Mouse (Mus musculus) myocyte (in vitro differentiated cells): ENCODE measurements around the gene Sgsm2. TPM values are rescaled to one million over a fixed set of nuclear protein-coding genes. Genes with fewer than 3 reads are reported as not detected.
"Not testable (repeated sequence)": the region's sequence is repeated elsewhere in the genome, so short reads cannot be mapped to it uniquely, and the experiment has no call there.

Experiments
- H3K27me3 ChIP-seq: one replicate; pipeline ENCODE4 v1.6.1; 2011; ENCODE audit not compliant: control insufficient read depth, insufficient read depth, insufficient read length
- H3K36me3 ChIP-seq: one replicate; pipeline ENCODE4 v1.6.1; 2011; ENCODE audit not compliant: control insufficient read depth, insufficient read depth
- H3K4me2 ChIP-seq: one replicate; pipeline ENCODE4 v1.6.1; 2011; ENCODE audit warnings: low read depth, control low read depth
- H3K4me3 ChIP-seq: one replicate; pipeline ENCODE4 v1.5.1; 2011; ENCODE audit warnings: mild to moderate bottlenecking, control low read depth, moderate library complexity
- H3K79me2 ChIP-seq: one replicate; pipeline ENCODE4 v1.6.1; 2011; ENCODE audit not compliant: control insufficient read depth, insufficient read depth
- H3ac ChIP-seq: one replicate; pipeline ENCODE4 v1.6.1; 2011; ENCODE audit not compliant: control insufficient read depth, insufficient read length
- CEBPB ChIP-seq: IDR thresholded peaks from 2 replicates; pipeline ENCODE4 v1.6.1; 2011; ENCODE audit warnings: mild to moderate bottlenecking, moderate library complexity; ENCODE audit not compliant: poor library complexity, insufficient read depth, severe bottlenecking
- E2F4 ChIP-seq: IDR thresholded peaks from one replicate; pipeline ENCODE4 v1.6.1; 2011; ENCODE audit warnings: mild to moderate bottlenecking, control low read depth, moderate library complexity; ENCODE audit not compliant: insufficient read depth
- MAX ChIP-seq: IDR thresholded peaks from one replicate; pipeline ENCODE4 v1.6.1; 2011; ENCODE audit warnings: low read depth, mild to moderate bottlenecking, control low read depth
- MYOD1 ChIP-seq, 3 experiments: IDR thresholded peaks; one replicate each; pipeline ENCODE4 v1.6.1; 2011; ENCODE audit warnings: control low read depth in 2 of 3, low read depth in 2 of 3, mild to moderate bottlenecking in 2 of 3, moderate library complexity in 1 of 3; ENCODE audit not compliant: insufficient read length in 2 of 3, control insufficient read depth in 1 of 3
- MYOG ChIP-seq, 3 experiments: IDR thresholded peaks; one replicate each; pipeline ENCODE4 v1.6.1; 2011; ENCODE audit warnings: control low read depth in 2 of 3, low read depth in 2 of 3, mild to moderate bottlenecking in 2 of 3; ENCODE audit not compliant: insufficient read length in 2 of 3, control insufficient read depth in 1 of 3, insufficient read depth in 1 of 3
- POLR2A ChIP-seq: IDR thresholded peaks from one replicate; pipeline ENCODE4 v1.6.1; 2011; ENCODE audit warnings: low read depth, mild to moderate bottlenecking, control low read depth, moderate library complexity; ENCODE audit not compliant: insufficient read length
- POLR2AphosphoS2 ChIP-seq: IDR thresholded peaks from one replicate; pipeline ENCODE4 v1.6.1; 2011; ENCODE audit warnings: low read depth, control low read depth; ENCODE audit not compliant: insufficient read length
- REST ChIP-seq: IDR thresholded peaks from one replicate; pipeline ENCODE4 v1.6.1; 2011; ENCODE audit warnings: mild to moderate bottlenecking, control low read depth, moderate library complexity; ENCODE audit not compliant: insufficient read depth, insufficient read length
- SRF ChIP-seq: IDR thresholded peaks from one replicate; pipeline ENCODE4 v1.6.1; 2011; ENCODE audit warnings: low read depth; ENCODE audit not compliant: control insufficient read depth, insufficient read length
- TCF12 ChIP-seq: IDR thresholded peaks from one replicate; pipeline ENCODE4 v1.6.1; 2011; ENCODE audit warnings: mild to moderate bottlenecking, control low read depth; ENCODE audit not compliant: poor library complexity, insufficient read depth, severe bottlenecking
- TCF3 ChIP-seq: IDR thresholded peaks from one replicate; pipeline ENCODE4 v1.6.1; 2011; ENCODE audit warnings: low read depth, control low read depth; ENCODE audit not compliant: insufficient read length
- USF1 ChIP-seq: IDR thresholded peaks from one replicate; pipeline ENCODE4 v1.6.1; 2011; ENCODE audit warnings: low read depth, mild to moderate bottlenecking, control low read depth, moderate library complexity
- polyA plus RNA-seq: library from polyadenylated mRNA; unstranded; fragments of >200 nt; fragmentation: generic; extraction: Trizol; gene quantifications from one replicate; pipeline ENCODE4 v1.2.1, GENCODE M21; 2012; ENCODE audit warnings: missing spikeins

Sgsm2 gene
- polyA plus RNA-seq, 1 experiment, result 12.3 TPM

GRCm38 (mm10) chr11:74822746-74823440, 74.0 kb downstream of the Sgsm2 start:
- no peak overlapping the region for H3K4me2 ChIP-seq
- H3K79me2 ChIP-seq, result no peaks in the 10 kb centered on the region
- no peak overlapping the region for H3ac ChIP-seq
- no peak for TF ChIP-seq USF1
- TF ChIP-seq TCF12, result no peak
- no peak for TF ChIP-seq E2F4
- TF ChIP-seq SRF, result no peak
- TF ChIP-seq TCF3, result no peak
- no peak for TF ChIP-seq CEBPB
- no peak for TF ChIP-seq POLR2A
- TF ChIP-seq MYOG (IDR thresholded peaks at IDR 0.05; ENCODE audit: control insufficient read depth in 1 of 3, insufficient read depth in 1 of 3, insufficient read length in 2 of 3, low read depth in 2 of 3), result no peak
- TF ChIP-seq POLR2AphosphoS2, result no peak
- no peak for TF ChIP-seq REST
- no peak for TF ChIP-seq MYOD1 (IDR thresholded peaks at IDR 0.05; ENCODE audit: control insufficient read depth in 1 of 3, insufficient read length in 2 of 3, low read depth in 2 of 3)
- no peak for TF ChIP-seq MAX
- peaks cover 11% of the 10 kb centered on the region for H3K36me3 ChIP-seq
- no peak overlapping the region for H3K4me3 ChIP-seq
- no peaks in the 10 kb centered on the region for H3K27me3 ChIP-seq

GRCm38 (mm10) chr11:74821463-74821862, 75.4 kb downstream of the Sgsm2 start:
- no peak overlapping the region for H3K4me3 ChIP-seq
- H3ac ChIP-seq, result no peak overlapping the region
- H3K4me2 ChIP-seq, result no peak overlapping the region
- no peaks in the 10 kb centered on the region for H3K27me3 ChIP-seq
- no peaks in the 10 kb centered on the region for H3K79me2 ChIP-seq
- peaks cover 20% of the 10 kb centered on the region for H3K36me3 ChIP-seq
- TF ChIP-seq POLR2A (no peak), POLR2AphosphoS2 (no peak), TCF3 (no peak), E2F4 (no peak)

GRCm38 (mm10) chr11:74820921-74821320, 75.9 kb downstream of the Sgsm2 start:
- Histone ChIP-seq H3K27me3 (no peaks in the 10 kb centered on the region), H3K4me2 (no peak overlapping the region), H3K79me2 (no peaks in the 10 kb centered on the region), H3K36me3 (peaks cover 22% of the 10 kb centered on the region), H3ac (no peak overlapping the region), H3K4me3 (no peak overlapping the region)
- TF ChIP-seq TCF3 (no peak), CEBPB (no peak), MAX (no peak), MYOG (IDR thresholded peaks at IDR 0.05; ENCODE audit: control insufficient read depth in 1 of 3, insufficient read depth in 1 of 3, insufficient read length in 2 of 3, low read depth in 2 of 3) (no peak), POLR2A (no peak), USF1 (no peak), REST (no peak)

GRCm38 (mm10) chr11:74815795-74816194, 81.1 kb downstream of the Sgsm2 start:
- Histone ChIP-seq H3K36me3 (peaks cover 27% of the 10 kb centered on the region), H3K27me3 (no peaks in the 10 kb centered on the region), H3K79me2 (no peaks in the 10 kb centered on the region), H3K4me2 (no peak overlapping the region), H3ac (no peak overlapping the region), H3K4me3 (no peak overlapping the region)
- no peak for TF ChIP-seq MAX
- no peak for TF ChIP-seq CEBPB
- no peak for TF ChIP-seq POLR2A
- no peak for TF ChIP-seq REST
- TF ChIP-seq E2F4, result no peak
- no peak for TF ChIP-seq TCF12
- no peak for TF ChIP-seq POLR2AphosphoS2
- no peak for TF ChIP-seq USF1
- no peak for TF ChIP-seq TCF3
- TF ChIP-seq MYOG (IDR thresholded peaks at IDR 0.05; ENCODE audit: control insufficient read depth in 1 of 3, insufficient read depth in 1 of 3, insufficient read length in 2 of 3, low read depth in 2 of 3), result no peak
- TF ChIP-seq MYOD1 (IDR thresholded peaks at IDR 0.05; ENCODE audit: control insufficient read depth in 1 of 3, insufficient read length in 2 of 3, low read depth in 2 of 3), result no peak
- no peak for TF ChIP-seq SRF

- no peak overlapping the region for H3K4me2 ChIP-seq
- H3K27me3 ChIP-seq, result no peaks in the 10 kb centered on the region
- H3K4me3 ChIP-seq, result no peak overlapping the region
- H3K36me3 ChIP-seq, result peaks cover 18% of the 10 kb centered on the region
- TF ChIP-seq USF1 (no peak), POLR2AphosphoS2 (no peak)
- H3K79me2 ChIP-seq, result no peaks in the 10 kb centered on the region
- H3ac ChIP-seq, result no peak overlapping the region
These were observed 85.3 kb downstream of the Sgsm2 start for GRCm38 (mm10) chr11:74811538-74811937.

GRCm38 (mm10) chr11:74811027-74811426, 85.8 kb downstream of the Sgsm2 start:
- peaks cover 15% of the 10 kb centered on the region for H3K36me3 ChIP-seq
- not testable (repeated sequence) for H3K27me3 ChIP-seq, H3ac ChIP-seq, H3K4me3 ChIP-seq, H3K79me2 ChIP-seq, H3K4me2 ChIP-seq
